Mouse (Mus musculus) heart, embryonic 13.5 days (tissue): ENCODE measurements at regions not wholly inside any gene's neighbourhood (a gene's known extent, or its start where the extent isn't known, plus 50 kb on each side); places are given as distances from the start of the nearest gene placed in this dataset.

Source experiments
- ATAC-seq: fragments of 200-750 bp; cut with Nextera tagmentation; 2 replicates; pipeline ENCODE4 v1.8.0; 2017; ENCODE audit warnings: moderate TSS enrichment; ENCODE audit not compliant: insufficient number of reproducible peaks, low FRiP score, low TSS enrichment; ENCODE audit errors: extremely low read depth
- H3K27ac ChIP-seq: fragments of 300-500 bp; sonication (generic); replicated peaks from 2 replicates; pipeline ENCODE4 v1.5.1; 2015; ENCODE audit warnings: moderate library complexity, mild to moderate bottlenecking, inconsistent platforms
- H3K27me3 ChIP-seq: fragments of 300-500 bp; sonication (generic); replicated peaks from 2 replicates; pipeline ENCODE4 v1.6.1; 2015; ENCODE audit warnings: mild to moderate bottlenecking, inconsistent platforms
- H3K36me3 ChIP-seq: fragments of 300-500 bp; sonication (generic); 2 replicates; pipeline ENCODE4 v1.6.1; 2015; ENCODE audit warnings: mild to moderate bottlenecking, inconsistent platforms
- H3K4me1 ChIP-seq: fragments of 300-500 bp; sonication (generic); 2 replicates; pipeline ENCODE4 v1.6.1; 2015; ENCODE audit warnings: inconsistent platforms
- H3K4me2 ChIP-seq: fragments of 300-500 bp; sonication (generic); 2 replicates; pipeline ENCODE4 v1.6.1; 2015; ENCODE audit warnings: inconsistent platforms, mild to moderate bottlenecking, moderate library complexity
- H3K4me3 ChIP-seq: fragments of 300-500 bp; sonication (generic); 2 replicates; pipeline ENCODE4 v1.5.1; 2015; ENCODE audit warnings: moderate library complexity, mild to moderate bottlenecking, inconsistent platforms
- H3K9ac ChIP-seq: fragments of 300-500 bp; sonication (generic); 2 replicates; pipeline ENCODE4 v1.6.1; 2015; ENCODE audit warnings: inconsistent platforms, mild to moderate bottlenecking, moderate library complexity
- H3K9me3 ChIP-seq: fragments of 300-500 bp; sonication (generic); 2 replicates; pipeline ENCODE4 v1.6.1; 2016; ENCODE audit warnings: inconsistent platforms
- WGBS: fragments of 180-500 bp; shearing (Covaris S2); methylation state at CpG from one replicate; pipeline ENCODE4 v1.1.7; 2015; ENCODE audit warnings: mixed read lengths; 5-methylcytosine and 5-hydroxymethylcytosine counted together

GRCm38 (mm10) chr10:92473282-92473681, 248.9 kb downstream of the Nedd1 start:
- H3K27me3 ChIP-seq, result no peaks in the 10 kb centered on the region
- no peak overlapping the region for H3K4me3 ChIP-seq
- ATAC-seq, result no peak
- no peaks in the 10 kb centered on the region for H3K36me3 ChIP-seq
- H3K4me2 ChIP-seq, result no peak overlapping the region
- no peaks in the 10 kb centered on the region for H3K9me3 ChIP-seq
- H3K27ac ChIP-seq, result no peak overlapping the region
- H3K4me1 ChIP-seq, result no peaks in the 10 kb centered on the region
- WGBS, result 66% methylated on average over 3 of the region's 3 CpGs
- no peak overlapping the region for H3K9ac ChIP-seq

GRCm38 (mm10) chr10:92471111-92471510, 251.1 kb downstream of the Nedd1 start:
- Histone ChIP-seq H3K4me3 (no peak overlapping the region), H3K4me2 (no peak overlapping the region), H3K4me1 (no peaks in the 10 kb centered on the region), H3K27ac (no peak overlapping the region), H3K36me3 (no peaks in the 10 kb centered on the region), H3K9me3 (no peaks in the 10 kb centered on the region), H3K27me3 (no peaks in the 10 kb centered on the region), H3K9ac (no peak overlapping the region)
- ATAC-seq, result no peak
- 84% methylated on average over 1 of the region's 1 CpGs for WGBS

GRCm38 (mm10) chr10:92455195-92455594, 267.0 kb downstream of the Nedd1 start:
- no peak for ATAC-seq
- H3K4me1 ChIP-seq, result no peaks in the 10 kb centered on the region
- no peak overlapping the region for H3K4me3 ChIP-seq
- WGBS, result 48% methylated on average over 1 of the region's 1 CpGs
- no peak overlapping the region for H3K27ac ChIP-seq
- no peaks in the 10 kb centered on the region for H3K9me3 ChIP-seq
- no peaks in the 10 kb centered on the region for H3K36me3 ChIP-seq
- H3K4me2 ChIP-seq, result no peak overlapping the region
- no peak overlapping the region for H3K9ac ChIP-seq
- no peaks in the 10 kb centered on the region for H3K27me3 ChIP-seq

- WGBS, result 74% methylated on average over 5 of the region's 5 CpGs
- no peak for ATAC-seq
- no peak overlapping the region for H3K4me3 ChIP-seq
These were observed 268.7 kb downstream of the Nedd1 start for GRCm38 (mm10) chr10:92453550-92453949.

GRCm38 (mm10) chr10:92445957-92446356, 276.3 kb downstream of the Nedd1 start:
- no peak for ATAC-seq
- H3K9me3 ChIP-seq, result no peaks in the 10 kb centered on the region
- H3K4me3 ChIP-seq, result no peak overlapping the region
- no peaks in the 10 kb centered on the region for H3K4me1 ChIP-seq
- no peaks in the 10 kb centered on the region for H3K27me3 ChIP-seq
- H3K4me2 ChIP-seq, result no peak overlapping the region
- H3K27ac ChIP-seq, result no peak overlapping the region
- H3K9ac ChIP-seq, result no peak overlapping the region
- WGBS, result 89% methylated on average over 2 of the region's 2 CpGs
- H3K36me3 ChIP-seq, result no peaks in the 10 kb centered on the region

More at GRCm38 (mm10) chr10:92453550-92453949, 268.7 kb downstream of the Nedd1 start:
- no peaks in the 10 kb centered on the region for H3K9me3 ChIP-seq
- no peaks in the 10 kb centered on the region for H3K27me3 ChIP-seq
- no peak overlapping the region for H3K9ac ChIP-seq
- H3K4me1 ChIP-seq, result no peaks in the 10 kb centered on the region
- no peak overlapping the region for H3K27ac ChIP-seq
- H3K36me3 ChIP-seq, result no peaks in the 10 kb centered on the region
- H3K4me2 ChIP-seq, result no peak overlapping the region

GRCm38 (mm10) chr10:92438621-92439394, 283.4 kb downstream of the Nedd1 start:
- no peaks in the 10 kb centered on the region for H3K4me1 ChIP-seq
- no peak for ATAC-seq
- WGBS, result 58% methylated on average over 8 of the region's 8 CpGs

GRCm38 (mm10) chr10:92429256-92429655, 293.0 kb downstream of the Nedd1 start:
- WGBS, result 75% methylated on average over 7 of the region's 7 CpGs
- H3K4me1 ChIP-seq, result peaks cover 6% of the 10 kb centered on the region; the same call in 1 of the 2 replicates

More at GRCm38 (mm10) chr10:92438621-92439394, 283.4 kb downstream of the Nedd1 start:
- no peak overlapping the region for H3K9ac ChIP-seq
- H3K27ac ChIP-seq, result no peak overlapping the region
- H3K4me2 ChIP-seq, result no peak overlapping the region
- H3K27me3 ChIP-seq, result no peaks in the 10 kb centered on the region
- no peaks in the 10 kb centered on the region for H3K36me3 ChIP-seq
- no peaks in the 10 kb centered on the region for H3K9me3 ChIP-seq
- no peak overlapping the region for H3K4me3 ChIP-seq

GRCm38 (mm10) chr10:92428026-92428425, 294.2 kb downstream of the Nedd1 start:
- no peaks in the 10 kb centered on the region for H3K9me3 ChIP-seq
- H3K9ac ChIP-seq, result no peak overlapping the region
- WGBS, result 59% methylated on average over 4 of the region's 4 CpGs
- H3K27me3 ChIP-seq, result no peaks in the 10 kb centered on the region
- H3K4me2 ChIP-seq, result no peak overlapping the region
- no peak for ATAC-seq
- no peaks in the 10 kb centered on the region for H3K36me3 ChIP-seq
- H3K4me1 ChIP-seq, result peaks cover 6% of the 10 kb centered on the region; the same call in 1 of the 2 replicates
- H3K27ac ChIP-seq, result no peak overlapping the region
- no peak overlapping the region for H3K4me3 ChIP-seq

More at GRCm38 (mm10) chr10:92429256-92429655, 293.0 kb downstream of the Nedd1 start:
- Histone ChIP-seq H3K9ac (no peak overlapping the region), H3K4me2 (no peak overlapping the region), H3K27me3 (no peaks in the 10 kb centered on the region), H3K36me3 (no peaks in the 10 kb centered on the region), H3K27ac (no peak overlapping the region), H3K4me3 (no peak overlapping the region), H3K9me3 (no peaks in the 10 kb centered on the region)
- ATAC-seq, result no peak

- H3K4me3 ChIP-seq, result no peak overlapping the region
- WGBS, result 80% methylated on average over 6 of the region's 6 CpGs
- H3K4me2 ChIP-seq, result no peak overlapping the region
- no peaks in the 10 kb centered on the region for H3K9me3 ChIP-seq
- no peak for ATAC-seq
- no peak overlapping the region for H3K27ac ChIP-seq
- no peaks in the 10 kb centered on the region for H3K27me3 ChIP-seq
- H3K4me1 ChIP-seq, result peaks cover 6% of the 10 kb centered on the region; the same call in 1 of the 2 replicates
- H3K9ac ChIP-seq, result no peak overlapping the region
- H3K36me3 ChIP-seq, result no peaks in the 10 kb centered on the region
These were observed 295.8 kb downstream of the Nedd1 start for GRCm38 (mm10) chr10:92426443-92426842.

- Histone ChIP-seq H3K36me3 (no peaks in the 10 kb centered on the region), H3K4me1 (no peaks in the 10 kb centered on the region), H3K27me3 (no peaks in the 10 kb centered on the region), H3K9me3 (no peaks in the 10 kb centered on the region), H3K4me2 (no peak overlapping the region), H3K9ac (no peak overlapping the region), H3K27ac (no peak overlapping the region), H3K4me3 (no peak overlapping the region)
- ATAC-seq, result no peak
- 79% methylated on average over 7 of the region's 7 CpGs for WGBS
These were observed 309.5 kb downstream of the Nedd1 start for GRCm38 (mm10) chr10:92412737-92413136.

- ATAC-seq, result no peak
- no peaks in the 10 kb centered on the region for H3K36me3 ChIP-seq
- H3K4me2 ChIP-seq, result no peak overlapping the region
- H3K27me3 ChIP-seq, result no peaks in the 10 kb centered on the region
- H3K4me3 ChIP-seq, result no peak overlapping the region
- no peak overlapping the region for H3K27ac ChIP-seq
- H3K9me3 ChIP-seq, result no peaks in the 10 kb centered on the region
- WGBS, result 63% methylated on average over 5 of the region's 5 CpGs
- no peak overlapping the region for H3K9ac ChIP-seq
- H3K4me1 ChIP-seq, result no peaks in the 10 kb centered on the region
These were observed 311.4 kb downstream of the Nedd1 start for GRCm38 (mm10) chr10:92410813-92411325.
